10 mouse cellular contexts compared by ENCODE assay signal in genomic region chr16:4678080-4678479, GRCm38 (mm10). TPM values are rescaled to one million over a fixed set of nuclear protein-coding genes. Genes with fewer than 3 reads are reported as not detected.
DNase-seq lines count a peak whose midpoint lies in the region; ATAC-seq and TF ChIP-seq lines count a peak whose summit lies in the region.
"Had no signal": no experiment of that assay in that cellular context is flagged by ENCODE, and none has a peak within 500 bp of the region (broad histone marks: within the 10 kb centered on the region; RNA-seq: fewer than 3 reads in every experiment).

No protein-coding gene starts in this region.

- no peak for DNase-seq in kidney, adult 2 months
- peak; percentile 63 for DNase-seq in induced T-regulatory cell, adult 2 months (ENCODE audit: low read depth)
- no peak for DNase-seq in retina, postnatal 1 day
- no peak for DNase-seq in urinary bladder, postnatal 10 days (ENCODE audit: low spot score)
- no peak for DNase-seq in frontal cortex, postnatal 10 days (ENCODE audit: low spot score in 2 of 2)
- DNase-seq: lung, adult 18-20 months; thymus, adult 18-20 months had no signal

- TF ChIP-seq POLR2A in kidney, adult 2 months (IDR thresholded peaks at IDR 0.05; ENCODE audit: low read depth, low read length): no peak
- no peak for TF ChIP-seq POLR2A in bone marrow macrophage, adult 2 months (IDR thresholded peaks at IDR 0.05; ENCODE audit: borderline replicate concordance, low read depth, low read length)

- H3K4me2 ChIP-seq in kidney, embryonic 16.5 days (replicated peaks; ENCODE audit: low read depth, low read length): 0 out of 2 replicates have a peak overlapping the region, but pooled peaks have one; percentile 93

- no peak overlapping the region for H3K4me3 ChIP-seq in kidney, embryonic 16.5 days (ENCODE audit: low read length)
- no peak overlapping the region for H3K4me3 ChIP-seq in kidney, adult 2 months (ENCODE audit: insufficient read depth, low read depth, low read length)
- peak overlapping the region; percentile 76; the same call in 1 of the 2 replicates for H3K4me3 ChIP-seq in bone marrow macrophage, adult 2 months (ENCODE audit: insufficient read depth, low read length)
- peak overlapping the region; percentile 17 for H3K4me3 ChIP-seq in megakaryocyte, embryonic 14.5 days (replicated peaks)

- 0 out of 2 replicates have a peak overlapping the region, but pooled peaks have one; percentile 1 for H3K9ac ChIP-seq in kidney, embryonic 16.5 days (replicated peaks; ENCODE audit: low read length)

- no peak for TF ChIP-seq CTCF in kidney, adult 2 months (conservative IDR thresholded peaks at IDR 0.05; ENCODE audit: insufficient read depth, insufficient read length, low read depth, low read length)
- TF ChIP-seq CTCF in bone marrow macrophage, adult 2 months (IDR thresholded peaks at IDR 0.05; ENCODE audit: low read depth, low read length): no peak

- H3K9me3 ChIP-seq in kidney, embryonic 16.5 days (ENCODE audit: low read length): no peaks in the 10 kb centered on the region
- no peaks in the 10 kb centered on the region for H3K9me3 ChIP-seq in megakaryocyte, embryonic 14.5 days

- no peak for ATAC-seq in kidney, embryonic 16.5 days (ENCODE audit: low FRiP score, low TSS enrichment)

- no peak overlapping the region for H3K27ac ChIP-seq in kidney, embryonic 16.5 days (ENCODE audit: low read length)
- no peak overlapping the region for H3K27ac ChIP-seq in kidney, adult 2 months (ENCODE audit: insufficient read depth, low read depth, low read length)
- peak overlapping the region; percentile 13; the same call in 1 of the 2 replicates for H3K27ac ChIP-seq in bone marrow macrophage, adult 2 months (ENCODE audit: insufficient read depth, low read depth, low read length)

- 86% methylated on average over 5 of the region's 5 CpGs for WGBS in kidney, embryonic 16.5 days
- WGBS in kidney, adult 2 months: 85% methylated on average over 5 of the region's 5 CpGs

- H3K27me3 ChIP-seq in kidney, embryonic 16.5 days (ENCODE audit: insufficient read depth, low read length): no peaks in the 10 kb centered on the region
- H3K27me3 ChIP-seq in kidney, adult 2 months (replicated peaks; ENCODE audit: control insufficient read depth, insufficient read depth, low read length): no peaks in the 10 kb centered on the region
- peaks cover 5% of the 10 kb centered on the region for H3K27me3 ChIP-seq in megakaryocyte, embryonic 14.5 days (replicated peaks)

- peaks cover 25% of the 10 kb centered on the region for H3K36me3 ChIP-seq in kidney, embryonic 16.5 days (ENCODE audit: insufficient read depth, low read length)
- H3K36me3 ChIP-seq in kidney, adult 2 months (ENCODE audit: control insufficient read depth, insufficient read depth, low read length): 0 out of 2 replicates have a peak, but pooled peaks cover 2% of the 10 kb centered on the region
- H3K36me3 ChIP-seq in megakaryocyte, embryonic 14.5 days (replicated peaks; ENCODE audit: low read length): peaks cover 44% of the 10 kb centered on the region

- H3K4me1 ChIP-seq in kidney, embryonic 16.5 days (ENCODE audit: insufficient read depth, low read length): peaks cover 15% of the 10 kb centered on the region
- H3K4me1 ChIP-seq in kidney, adult 2 months (ENCODE audit: control insufficient read depth, insufficient read depth, low read length): peaks cover 8% of the 10 kb centered on the region; the same call in 1 of the 2 replicates
- H3K4me1 ChIP-seq in bone marrow macrophage, adult 2 months (ENCODE audit: control insufficient read depth, insufficient read depth, low read length): peaks cover 36% of the 10 kb centered on the region
- peaks cover 70% of the 10 kb centered on the region for H3K4me1 ChIP-seq in megakaryocyte, embryonic 14.5 days

RNA-seq across cellular contexts. Expression of gene Coro7, which starts 1.5 kb away (rescaled TPM):
- polyA plus RNA-seq in kidney, embryonic 16.5 days (2015; fragmentation: Nextera tagmentation; extraction: Ambion mirVana): 21.4 and 24.0 TPM in 2 replicates
- polyA plus RNA-seq in kidney, adult 2 months (2012; rRNA removed): 43.1 and 54.5 TPM in 2 replicates
- 110 and 115 TPM in 2 replicates for polyA plus RNA-seq in bone marrow macrophage, adult 2 months (2012; ENCODE audit: insufficient read depth, insufficient read length, missing spikeins)
- 62.1 and 104 TPM in 2 replicates for polyA plus RNA-seq in megakaryocyte, embryonic 14.5 days (2012; ENCODE audit: insufficient read depth, low replicate concordance)

RNA-seq across cellular contexts. Expression of gene Dnaja3, which starts 38.3 kb away (rescaled TPM):
- 89.6 and 95.3 TPM in 2 replicates for polyA plus RNA-seq in kidney, embryonic 16.5 days (2015; fragmentation: Nextera tagmentation; extraction: Ambion mirVana)
- polyA plus RNA-seq in kidney, adult 2 months (2012; rRNA removed): 57.8 and 72.9 TPM in 2 replicates
- 20.0 and 21.3 TPM in 2 replicates for polyA plus RNA-seq in bone marrow macrophage, adult 2 months (2012; ENCODE audit: insufficient read depth, insufficient read length, missing spikeins)
- polyA plus RNA-seq in megakaryocyte, embryonic 14.5 days (2012; ENCODE audit: insufficient read depth, low replicate concordance): 3.1 and 5.3 TPM in 2 replicates

RNA-seq across cellular contexts. Expression of gene Vasn, which starts 38.3 kb away (rescaled TPM):
- polyA plus RNA-seq in kidney, embryonic 16.5 days (2015; fragmentation: Nextera tagmentation; extraction: Ambion mirVana): 26.8 TPM in 2 replicates
- polyA plus RNA-seq in kidney, adult 2 months (2012; rRNA removed): 34.6 and 42.3 TPM in 2 replicates
- 1.5 TPM in 1 of 2 replicates, not detected in the other for polyA plus RNA-seq in bone marrow macrophage, adult 2 months (2012; ENCODE audit: insufficient read depth, insufficient read length, missing spikeins)
- polyA plus RNA-seq in megakaryocyte, embryonic 14.5 days (2012; ENCODE audit: insufficient read depth, low replicate concordance): 0.58 TPM in 1 of 2 replicates, not detected in the other

RNA-seq across cellular contexts. Expression of gene Nmral1, which starts 41.1 kb away (rescaled TPM):
- polyA plus RNA-seq in kidney, embryonic 16.5 days (2015; fragmentation: Nextera tagmentation; extraction: Ambion mirVana): 96.7 and 100 TPM in 2 replicates
- polyA plus RNA-seq in kidney, adult 2 months (2012; rRNA removed): 5.7 and 6.6 TPM in 2 replicates
- 16.0 and 18.7 TPM in 2 replicates for polyA plus RNA-seq in bone marrow macrophage, adult 2 months (2012; ENCODE audit: insufficient read depth, insufficient read length, missing spikeins)
- 3.2 TPM in 1 of 2 replicates, not detected in the other for polyA plus RNA-seq in megakaryocyte, embryonic 14.5 days (2012; ENCODE audit: insufficient read depth, low replicate concordance)

RNA-seq across cellular contexts. Expression of gene Hmox2, which starts 48.1 kb away (rescaled TPM):
- 117 and 120 TPM in 2 replicates for polyA plus RNA-seq in kidney, embryonic 16.5 days (2015; fragmentation: Nextera tagmentation; extraction: Ambion mirVana)
- polyA plus RNA-seq in kidney, adult 2 months (2012; rRNA removed): 57.2 and 70.7 TPM in 2 replicates
- 230 and 252 TPM in 2 replicates for polyA plus RNA-seq in bone marrow macrophage, adult 2 months (2012; ENCODE audit: insufficient read depth, insufficient read length, missing spikeins)
- 4.3 and 14.6 TPM in 2 replicates for polyA plus RNA-seq in megakaryocyte, embryonic 14.5 days (2012; ENCODE audit: insufficient read depth, low replicate concordance)

Comparison
In these comparisons a context has a peak if more than half of its experiments do, and no peak if none do; other contexts are left out.
1. H3K4me3 ChIP-seq: peak in bone marrow macrophage, adult 2 months (single experiment) and megakaryocyte, embryonic 14.5 days (single experiment); none in kidney, embryonic 16.5 days (single experiment) and kidney, adult 2 months (single experiment).
2. RNA of gene Vasn, which starts 38.3 kb away (polyA plus RNA-seq): 34.6 to 42.3 TPM in kidney, adult 2 months and 26.8 TPM in kidney, embryonic 16.5 days; 1.5 TPM in bone marrow macrophage, adult 2 months and 0.58 TPM in megakaryocyte, embryonic 14.5 days; every median in the first group is over 10 times any median in the second.